Mouse (Mus musculus) neutrophil, adult 65 days (primary cell): Measurements from ENCODE around the gene Slc2a6. TPM values are rescaled to one million over a fixed set of nuclear protein-coding genes. Genes with fewer than 3 reads are reported as not detected.

Experiments used
- total RNA-seq: library from RNA; stranded (reverse); gene quantifications from 2 replicates; pipeline ENCODE4 v1.2.4, GENCODE M21; 2023

The Slc2a6 gene
- 131 and 148 TPM in 2 replicates for total RNA-seq

GRCm38 (mm10) chr2:27027618-27028436, at the start of gene Slc2a6:
Gene Slc2a6, minus strand, starts transcription at chr2:27027998.

DNA sequence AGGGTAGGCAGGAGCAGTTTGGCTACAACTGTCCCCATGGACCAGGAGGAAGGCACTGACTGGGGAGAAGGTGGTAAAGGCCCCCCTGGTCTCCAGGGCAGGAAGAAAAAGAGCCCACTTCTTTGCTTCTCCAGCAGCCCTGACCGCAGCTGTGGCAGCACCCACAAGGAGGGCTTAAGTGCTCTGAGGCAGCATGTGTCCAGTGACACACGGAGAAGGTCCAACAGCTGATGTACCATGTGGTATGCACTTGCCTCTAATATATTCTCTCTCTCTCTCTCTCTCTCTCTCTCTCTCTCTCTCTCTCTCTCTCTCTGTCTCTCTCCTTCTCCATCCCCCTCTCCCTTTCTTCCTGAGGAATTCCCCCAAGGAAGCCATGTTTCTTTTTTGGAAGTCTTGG, 44.2 kb upstream of the Slc2a6 start, which contains the start of gene Mymk:
TSS of gene Mymk (minus strand) at position 202 of the 400 bp plus-strand sequence.

DNA sequence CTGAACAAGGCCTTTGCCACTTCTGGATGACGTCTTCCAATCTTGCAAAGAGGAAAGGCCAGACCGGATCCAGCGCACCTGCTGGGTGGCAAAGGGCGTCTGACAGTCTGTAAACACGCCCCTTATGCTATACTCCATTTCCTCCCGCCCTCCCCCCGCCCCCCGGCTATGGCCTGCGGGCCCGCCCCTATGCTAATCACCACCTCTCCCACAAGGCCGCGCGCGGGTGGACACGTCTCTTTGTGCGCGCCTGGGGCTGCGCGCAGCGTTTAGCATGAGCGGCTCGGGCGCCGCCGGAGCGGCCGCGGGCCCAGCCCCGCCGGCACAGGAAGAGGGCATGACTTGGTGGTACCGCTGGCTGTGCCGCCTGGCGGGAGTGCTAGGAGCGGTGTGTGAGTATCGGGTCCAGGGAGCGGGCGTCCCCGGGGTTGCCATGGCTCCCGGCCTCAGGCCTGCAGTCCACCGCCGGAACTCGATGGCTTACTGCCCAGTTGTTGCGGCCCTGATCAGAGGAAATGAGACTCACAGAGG, 18.0 kb downstream of the Slc2a6 start, which contains the start of gene Cacfd1:
TSS of gene Cacfd1 (plus strand) at position 213 of the 531 bp plus-strand sequence.

GRCm38 (mm10) chr2:26973116-26973515, 54.7 kb downstream of the Slc2a6 start, which contains the start of gene Adamts13:
Gene Adamts13, plus strand, starts transcription at chr2:26973416.

Other genes with a start within 250 kb of the Slc2a6 start
- not detected in 2 replicates for gene Abo, start 163.0 kb downstream of the Slc2a6 start, total RNA-seq
- gene Surf6, start 125.1 kb downstream of the Slc2a6 start, total RNA-seq: 14.8 and 15.0 TPM in 2 replicates
- gene Med22, start 117.3 kb downstream of the Slc2a6 start, total RNA-seq: 28.6 and 44.3 TPM in 2 replicates
- gene Rpl7a, start 117.2 kb downstream of the Slc2a6 start, total RNA-seq: 278 and 308 TPM in 2 replicates
- 8.1 and 14.7 TPM in 2 replicates for gene Surf2, start 111.6 kb downstream of the Slc2a6 start, total RNA-seq
- gene Surf1, start 111.5 kb downstream of the Slc2a6 start, total RNA-seq: 47.7 and 59.3 TPM in 2 replicates
- gene Surf4, start 94.1 kb downstream of the Slc2a6 start, total RNA-seq: 105 and 127 TPM in 2 replicates
- 0.51 TPM in 1 of 2 replicates, not detected in the other for gene Stkld1, start 94.0 kb downstream of the Slc2a6 start, total RNA-seq
- 34.3 TPM in 2 replicates for gene Rexo4, start 63.6 kb downstream of the Slc2a6 start, total RNA-seq
- gene Adamts13, start 54.6 kb downstream of the Slc2a6 start, total RNA-seq: not detected in 2 replicates
- 10.4 and 12.2 TPM in 2 replicates for gene Cacfd1, start 18.1 kb downstream of the Slc2a6 start, total RNA-seq
- not detected in 2 replicates for gene Mymk, start 44.2 kb upstream of the Slc2a6 start, total RNA-seq
- gene Adamtsl2, start 51.4 kb upstream of the Slc2a6 start, total RNA-seq: not detected in 2 replicates
- gene Fam163b, start 114.5 kb upstream of the Slc2a6 start, total RNA-seq: not detected in 2 replicates
- not detected in 2 replicates for gene Dbh, start 137.2 kb upstream of the Slc2a6 start, total RNA-seq
- gene Sardh, start 220.3 kb upstream of the Slc2a6 start, total RNA-seq: 0.57 TPM in 1 of 2 replicates, not detected in the other